Mouse (Mus musculus): ENCODE results near the gene Olfr1014.

The Olfr1014 gene

GRCm38 (mm10) chr2:85772413-85772812, at the start of gene Olfr1014:
Gene Olfr1014 (plus strand): TSS chr2:85772713.
- DNase-seq (ENCODE audit: low spot score in 2 of 2): no peak

DNA sequence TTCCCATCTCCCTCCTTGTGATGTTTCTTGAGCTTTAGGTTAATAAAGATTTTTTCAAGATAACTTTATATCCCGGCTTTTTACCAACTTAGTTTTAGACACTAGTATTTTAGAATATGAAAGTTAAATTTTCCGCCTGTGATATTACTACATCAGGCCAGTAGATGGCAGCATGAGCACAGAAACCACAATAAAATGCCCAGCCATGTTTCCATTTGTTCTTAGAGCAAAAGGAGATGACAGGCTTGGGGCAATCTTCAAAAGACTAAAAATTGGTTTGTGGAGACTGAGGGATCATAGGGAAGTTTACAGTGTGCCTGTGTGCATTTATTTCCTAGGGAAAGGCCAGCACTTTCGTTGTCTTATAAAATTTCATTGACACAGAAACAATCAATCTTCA, 46.7 kb upstream of the Olfr1014 start:
- no peak for DNase-seq (ENCODE audit: low spot score in 2 of 2)

- no peak for DNase-seq (ENCODE audit: low spot score in 2 of 2)
These were observed 18.7 kb upstream of the Olfr1014 start for GRCm38 (mm10) chr2:85753822-85754221.

- DNase-seq (ENCODE audit: low spot score in 2 of 2): no peak
These were observed 9.8 kb upstream of the Olfr1014 start, which contains the start of gene Olfr1012 for GRCm38 (mm10) chr2:85762666-85763065. Gene Olfr1012 (minus strand): TSS chr2:85762766.

DNA sequence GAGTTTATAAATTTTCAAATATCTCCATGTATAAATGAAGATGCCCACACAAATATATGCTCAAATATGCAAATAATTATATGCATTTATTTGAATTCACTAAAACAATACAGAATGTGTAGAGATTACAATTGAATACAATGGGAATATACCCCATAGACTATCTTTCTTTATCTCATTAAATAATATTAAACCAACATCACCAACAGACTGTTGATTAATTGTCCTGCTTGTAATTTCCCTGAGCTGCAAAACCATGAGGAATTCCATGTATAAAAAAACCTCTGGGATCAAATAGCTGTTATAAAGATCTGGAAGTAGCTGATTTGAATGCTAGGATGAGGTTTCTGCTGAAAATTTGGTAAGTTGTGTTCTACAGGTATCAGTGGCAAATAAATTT, 5.7 kb upstream of the Olfr1014 start, which contains the start of gene Olfr1013:
Gene Olfr1013, plus strand, starts transcription at position 301 of the 400 bp plus-strand sequence.
- DNase-seq (ENCODE audit: low spot score in 2 of 2): no peak

DNA sequence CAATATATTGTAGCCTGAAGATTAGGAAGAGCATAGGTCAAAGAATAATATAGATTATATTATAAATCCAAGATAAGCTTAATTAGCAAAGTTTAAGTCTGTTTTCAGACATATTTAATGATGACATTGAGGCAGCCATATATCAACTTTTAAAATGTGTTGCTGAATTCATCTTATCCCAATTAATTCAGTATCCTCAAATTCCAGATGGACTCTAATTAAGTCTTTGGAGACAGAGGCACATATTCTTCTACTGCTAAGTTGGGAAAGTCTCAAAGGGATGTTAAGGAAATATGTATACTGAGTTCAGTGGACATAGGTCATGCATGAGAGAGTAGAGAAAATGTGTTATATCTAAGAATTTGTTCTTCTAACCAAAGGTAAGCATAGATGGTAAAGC, 9.2 kb downstream of the Olfr1014 start, which contains the start of gene Olfr1015:
Gene Olfr1015, plus strand, starts transcription at position 301 of the 400 bp plus-strand sequence.
- no peak for DNase-seq (ENCODE audit: low spot score in 2 of 2)

- no peak for DNase-seq (ENCODE audit: low spot score in 2 of 2)
These were observed 19.8 kb downstream of the Olfr1014 start for GRCm38 (mm10) chr2:85792331-85792730.

- no peak for DNase-seq (ENCODE audit: low spot score in 2 of 2)
These were observed 29.9 kb downstream of the Olfr1014 start, which contains the start of gene Olfr1016 for GRCm38 (mm10) chr2:85802444-85802843. Gene Olfr1016 (minus strand): TSS chr2:85802544.

DNA sequence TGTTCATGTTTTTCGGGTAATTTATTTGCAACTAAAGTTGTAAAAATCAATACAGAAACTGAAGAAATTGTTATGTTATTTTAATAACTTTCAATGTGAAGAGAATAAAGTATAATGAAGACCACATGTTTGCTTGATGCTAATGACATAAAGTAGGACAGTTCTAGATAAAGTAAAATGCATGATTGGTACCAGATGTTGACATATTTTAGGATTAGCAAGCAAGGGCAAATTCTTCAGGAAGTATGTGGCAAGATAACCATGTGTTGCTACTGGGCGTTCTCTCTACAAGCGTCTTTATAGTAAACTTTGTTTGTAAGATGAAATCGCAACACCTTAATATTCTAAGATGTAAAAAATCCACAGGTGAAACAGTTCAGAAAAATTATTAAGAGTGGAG, 32.0 kb downstream of the Olfr1014 start:
- no peak for DNase-seq (ENCODE audit: low spot score in 2 of 2)

GRCm38 (mm10) chr2:85818179-85818578, 45.7 kb downstream of the Olfr1014 start, which contains the start of gene Olfr1018:
Gene Olfr1018 (plus strand): TSS chr2:85818479.
- no peak for DNase-seq (ENCODE audit: low spot score in 2 of 2)
